Mouse (Mus musculus) midbrain, embryonic 16.5 days (tissue): ENCODE measurements at regions not wholly inside any gene's neighbourhood (a gene's known extent, or its start where the extent isn't known, plus 50 kb on each side); places are given as distances from the start of the nearest gene placed in this dataset.

Source experiments
- ATAC-seq: fragments of 200-750 bp; cut with Nextera tagmentation; 2 replicates; pipeline ENCODE4 v1.8.0; 2017; ENCODE audit warnings: moderate TSS enrichment
- H3K27ac ChIP-seq: fragments of 300-500 bp; sonication (generic); 2 replicates; pipeline ENCODE4 v1.5.1; 2014; ENCODE audit warnings: mild to moderate bottlenecking, low read length, mixed read lengths
- H3K27me3 ChIP-seq: fragments of 300-500 bp; sonication (generic); 2 replicates; pipeline ENCODE4 v1.6.1; 2014; ENCODE audit warnings: low read depth, low read length, mixed read lengths; ENCODE audit not compliant: control insufficient read depth, insufficient read depth
- H3K36me3 ChIP-seq: fragments of 300-500 bp; sonication (generic); 2 replicates; pipeline ENCODE4 v1.6.1; 2014; ENCODE audit warnings: mild to moderate bottlenecking, low read length, moderate library complexity, mixed read lengths; ENCODE audit not compliant: control insufficient read depth, insufficient read depth
- H3K4me1 ChIP-seq: fragments of 300-500 bp; sonication (generic); 2 replicates; pipeline ENCODE4 v1.6.1; 2014; ENCODE audit warnings: mild to moderate bottlenecking, low read length, mixed read lengths; ENCODE audit not compliant: control insufficient read depth, insufficient read depth
- H3K4me2 ChIP-seq: fragments of 300-500 bp; sonication (generic); 2 replicates; pipeline ENCODE4 v1.6.1; 2014; ENCODE audit warnings: mild to moderate bottlenecking, low read length, mixed read lengths
- H3K4me3 ChIP-seq: fragments of 300-500 bp; sonication (generic); 2 replicates; pipeline ENCODE4 v1.5.1; 2014; ENCODE audit warnings: low read depth, mild to moderate bottlenecking, low read length, moderate library complexity, mixed read lengths
- H3K9ac ChIP-seq: fragments of 300-500 bp; sonication (generic); 2 replicates; pipeline ENCODE4 v1.6.1; 2014; ENCODE audit warnings: low read depth, low read length, mixed read lengths
- H3K9me3 ChIP-seq: fragments of 300-500 bp; sonication (generic); replicated peaks from 2 replicates; pipeline ENCODE4 v1.6.1; 2014; ENCODE audit warnings: mild to moderate bottlenecking, low read length, mixed read lengths; ENCODE audit not compliant: control insufficient read depth, poor library complexity, severe bottlenecking
- WGBS: fragments of 180-500 bp; shearing (Covaris S2); extraction: QIAGEN DNeasy Blood & Tissue Kit; methylation state at CpG from one replicate; pipeline ENCODE4 v1.1.7; 2014; 5-methylcytosine and 5-hydroxymethylcytosine counted together

GRCm38 (mm10) chr3:42573155-42573554 lies 830.7 kb downstream of the D3Ertd751e start:
- no peaks in the 10 kb centered on the region for H3K36me3 ChIP-seq
- H3K4me3 ChIP-seq = no peak overlapping the region
- H3K27me3 ChIP-seq = no peaks in the 10 kb centered on the region
- ATAC-seq = 0 out of 2 replicates have a peak, but pooled peaks have one; percentile 59
- H3K27ac ChIP-seq = no peak overlapping the region
- H3K4me1 ChIP-seq = peaks cover 5% of the 10 kb centered on the region
- H3K9ac ChIP-seq = no peak overlapping the region
- H3K4me2 ChIP-seq = no peak overlapping the region
- H3K9me3 ChIP-seq = no peaks in the 10 kb centered on the region

DNA sequence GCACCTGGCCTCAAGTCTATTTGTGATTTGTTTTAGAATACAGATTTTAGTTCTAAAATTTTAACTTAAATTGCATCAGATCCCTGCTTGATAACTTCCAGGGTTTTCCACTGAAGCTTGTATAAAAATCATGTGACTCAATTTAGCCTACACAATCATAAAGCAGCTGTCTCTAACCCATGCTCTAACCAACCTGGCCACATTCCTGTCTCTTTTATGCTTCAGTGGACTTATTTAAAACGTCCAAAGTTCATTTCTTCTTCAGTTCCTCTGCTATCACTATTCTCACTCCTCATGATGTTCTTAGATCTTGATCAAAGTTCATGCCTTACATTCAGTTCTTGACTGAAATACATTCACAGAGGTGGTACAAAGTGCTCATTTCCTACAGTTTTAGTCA lies 839.9 kb downstream of the D3Ertd751e start:
- Histone ChIP-seq H3K4me3 (no peak overlapping the region), H3K9me3 (no peaks in the 10 kb centered on the region), H3K36me3 (no peaks in the 10 kb centered on the region), H3K27ac (no peak overlapping the region), H3K9ac (no peak overlapping the region), H3K4me2 (no peak overlapping the region), H3K27me3 (no peaks in the 10 kb centered on the region), H3K4me1 (no peaks in the 10 kb centered on the region)
- no peak for ATAC-seq
- WGBS = 40% methylated on average over 1 of the region's 1 CpGs

DNA sequence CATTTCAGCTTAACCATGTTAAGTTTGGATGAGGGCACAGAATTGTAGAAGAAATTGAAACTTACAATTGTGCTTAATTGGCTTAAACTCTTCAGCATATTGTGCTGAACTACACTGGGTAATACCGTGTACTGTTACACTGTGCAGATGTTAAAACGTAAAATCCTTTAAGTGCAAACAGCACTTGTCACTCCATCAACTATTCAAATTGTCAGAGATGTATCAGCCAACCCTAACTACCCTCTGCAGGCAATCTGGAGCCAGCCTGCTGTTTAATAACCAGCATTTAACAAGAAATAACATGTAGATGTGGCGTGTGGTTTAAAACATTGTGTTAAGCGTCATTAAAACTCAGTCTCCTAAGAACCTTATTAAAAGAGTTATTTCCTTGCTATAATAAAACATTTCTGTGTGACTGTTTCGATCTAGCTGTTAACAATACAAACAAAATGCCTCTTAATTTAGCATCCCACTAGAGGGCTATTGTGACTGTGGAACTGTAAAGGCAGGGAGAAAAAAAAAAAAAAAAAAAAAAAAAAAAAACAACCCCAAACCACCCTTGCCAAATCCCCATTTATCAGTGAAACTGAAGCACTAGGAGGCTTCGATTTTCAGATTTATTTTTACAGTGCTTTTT lies 845.0 kb downstream of the D3Ertd751e start:
- H3K36me3 ChIP-seq = no peaks in the 10 kb centered on the region
- no peak overlapping the region for H3K27ac ChIP-seq
- no peaks in the 10 kb centered on the region for H3K27me3 ChIP-seq
- no peaks in the 10 kb centered on the region for H3K9me3 ChIP-seq
- WGBS = 69% methylated on average over 6 of the region's 6 CpGs
- H3K4me2 ChIP-seq = no peak overlapping the region
- H3K4me1 ChIP-seq = no peaks in the 10 kb centered on the region
- no peak overlapping the region for H3K9ac ChIP-seq
- no peak overlapping the region for H3K4me3 ChIP-seq
- ATAC-seq = no peak

GRCm38 (mm10) chr3:42589516-42589915 lies 847.1 kb downstream of the D3Ertd751e start:
- ATAC-seq = no peak
- WGBS = 89% methylated on average over 2 of the region's 2 CpGs

DNA sequence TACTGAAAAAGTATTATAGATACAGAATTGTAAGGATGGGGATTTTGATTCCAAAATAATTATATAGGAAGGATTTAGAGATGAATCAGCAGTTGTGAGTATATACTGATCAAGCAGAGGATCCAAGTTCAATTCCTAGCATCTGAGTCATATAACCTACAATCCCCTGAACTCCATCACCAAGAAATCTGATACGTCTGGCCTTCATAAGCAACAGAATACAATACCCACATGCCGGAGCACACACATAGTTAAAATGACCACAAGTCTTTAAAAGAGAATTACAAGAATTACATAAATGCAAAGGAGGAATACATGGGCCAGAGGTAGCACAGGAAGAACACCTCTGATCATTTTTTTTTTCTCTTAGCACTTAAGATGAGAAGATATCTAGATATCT lies 847.7 kb downstream of the D3Ertd751e start:
- H3K9me3 ChIP-seq = no peaks in the 10 kb centered on the region
- no peak overlapping the region for H3K4me3 ChIP-seq
- H3K36me3 ChIP-seq = no peaks in the 10 kb centered on the region
- WGBS = 91% methylated on average over 2 of the region's 2 CpGs
- ATAC-seq = no peak
- no peak overlapping the region for H3K9ac ChIP-seq
- H3K4me1 ChIP-seq = no peaks in the 10 kb centered on the region
- H3K27ac ChIP-seq = no peak overlapping the region
- no peaks in the 10 kb centered on the region for H3K27me3 ChIP-seq
- H3K4me2 ChIP-seq = no peak overlapping the region

More at GRCm38 (mm10) chr3:42589516-42589915, 847.1 kb downstream of the D3Ertd751e start:
- no peak overlapping the region for H3K27ac ChIP-seq
- H3K27me3 ChIP-seq = no peaks in the 10 kb centered on the region
- H3K4me1 ChIP-seq = no peaks in the 10 kb centered on the region
- H3K36me3 ChIP-seq = no peaks in the 10 kb centered on the region
- H3K9me3 ChIP-seq = no peaks in the 10 kb centered on the region
- no peak overlapping the region for H3K4me2 ChIP-seq
- no peak overlapping the region for H3K9ac ChIP-seq
- no peak overlapping the region for H3K4me3 ChIP-seq

DNA sequence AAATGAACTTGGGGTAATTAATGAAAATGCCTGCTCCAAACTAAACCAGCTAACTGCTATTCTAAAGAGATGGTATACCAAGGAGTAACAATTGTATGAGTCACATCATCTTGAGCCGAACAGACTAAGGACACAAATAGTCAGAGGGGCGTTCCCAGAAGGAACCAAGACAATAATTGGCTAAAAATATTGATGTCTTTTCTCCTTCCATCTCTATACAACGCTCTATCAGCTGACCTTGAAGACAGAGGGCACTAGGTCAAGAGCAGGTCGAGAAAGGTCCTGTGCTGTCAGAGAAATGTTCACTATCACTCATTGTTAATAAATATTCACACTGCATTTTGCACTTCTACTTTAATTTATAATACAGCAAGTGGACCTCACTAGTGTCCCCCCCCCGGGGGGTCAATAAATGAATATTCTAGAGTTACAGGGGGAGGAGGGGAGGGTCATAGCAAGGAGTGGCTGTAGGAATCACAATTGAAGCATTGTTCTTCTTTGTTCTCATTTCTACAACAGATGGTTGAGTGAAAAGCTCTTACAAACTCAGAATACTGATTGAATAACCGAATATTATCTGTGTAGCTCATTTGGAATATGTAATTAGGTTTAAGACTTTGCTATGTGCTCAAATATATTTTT lies 851.5 kb downstream of the D3Ertd751e start:
- H3K27me3 ChIP-seq = no peaks in the 10 kb centered on the region
- no peaks in the 10 kb centered on the region for H3K36me3 ChIP-seq
- no peak for ATAC-seq
- H3K4me3 ChIP-seq = no peak overlapping the region
- H3K27ac ChIP-seq = no peak overlapping the region
- no peak overlapping the region for H3K4me2 ChIP-seq
- whole genome bisulfite sequencing = 75% methylated on average over 6 of the region's 6 CpGs
- no peaks in the 10 kb centered on the region for H3K4me1 ChIP-seq
- no peak overlapping the region for H3K9ac ChIP-seq
- H3K9me3 ChIP-seq = no peaks in the 10 kb centered on the region

- 69% methylated on average over 1 of the region's 1 CpGs for WGBS
- no peak for ATAC-seq
- no peaks in the 10 kb centered on the region for H3K27me3 ChIP-seq
- no peak overlapping the region for H3K4me2 ChIP-seq
- no peaks in the 10 kb centered on the region for H3K9me3 ChIP-seq
- H3K4me1 ChIP-seq = no peaks in the 10 kb centered on the region
- no peak overlapping the region for H3K9ac ChIP-seq
- H3K4me3 ChIP-seq = no peak overlapping the region
- no peak overlapping the region for H3K27ac ChIP-seq
- no peaks in the 10 kb centered on the region for H3K36me3 ChIP-seq
These were observed 854.3 kb downstream of the D3Ertd751e start for GRCm38 (mm10) chr3:42596686-42597085.
